Mouse (Mus musculus): ENCODE data around the gene Gm884. TPM values are rescaled to one million over a fixed set of nuclear protein-coding genes. Genes with fewer than 3 reads are reported as not detected.
A peak's percentile ranks its signal among the peaks of the same experiment; 100 is the strongest.

Gm884 gene
- polyA plus RNA-seq, 1 experiment: not detected

DNA sequence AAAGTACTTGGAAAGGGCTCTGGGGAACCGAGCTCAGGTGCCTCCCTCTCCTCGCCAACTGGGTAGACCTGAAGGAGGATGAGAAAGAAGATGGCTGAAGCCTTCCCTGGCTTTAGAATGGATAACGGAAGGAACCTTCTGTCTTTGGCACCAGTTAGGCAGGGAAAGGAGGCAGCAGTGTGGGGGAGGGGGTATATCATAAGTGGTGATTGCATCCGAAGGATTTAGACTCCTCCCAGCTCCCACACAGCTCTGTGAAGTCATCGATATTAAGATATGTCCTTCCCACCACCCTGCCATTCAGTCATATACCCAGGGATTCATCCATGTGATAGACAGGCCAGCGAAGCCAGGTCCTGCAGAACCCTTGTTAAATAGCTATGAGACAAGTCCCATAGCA, 30.5 kb upstream of the Gm884 start:
- Histone ChIP-seq H3K4me3 (replicated peaks; ENCODE audit: extremely low read depth, low read depth, low read length) (no peak overlapping the region), H3K4me1 (ENCODE audit: control insufficient read depth, insufficient read depth, low read length) (peaks cover 3% of the 10 kb centered on the region; the same call in 1 of the 2 replicates)
- no peak for DNase-seq
- TF ChIP-seq POLR2A (IDR thresholded peaks at IDR 0.05; ENCODE audit: borderline replicate concordance, extremely low read depth, low read depth, low read length) (no peak), CTCF (IDR thresholded peaks at IDR 0.05; ENCODE audit: insufficient read depth, low read length) (no peak)
- 77% methylated on average over 6 of the region's 6 CpGs for WGBS

DNA sequence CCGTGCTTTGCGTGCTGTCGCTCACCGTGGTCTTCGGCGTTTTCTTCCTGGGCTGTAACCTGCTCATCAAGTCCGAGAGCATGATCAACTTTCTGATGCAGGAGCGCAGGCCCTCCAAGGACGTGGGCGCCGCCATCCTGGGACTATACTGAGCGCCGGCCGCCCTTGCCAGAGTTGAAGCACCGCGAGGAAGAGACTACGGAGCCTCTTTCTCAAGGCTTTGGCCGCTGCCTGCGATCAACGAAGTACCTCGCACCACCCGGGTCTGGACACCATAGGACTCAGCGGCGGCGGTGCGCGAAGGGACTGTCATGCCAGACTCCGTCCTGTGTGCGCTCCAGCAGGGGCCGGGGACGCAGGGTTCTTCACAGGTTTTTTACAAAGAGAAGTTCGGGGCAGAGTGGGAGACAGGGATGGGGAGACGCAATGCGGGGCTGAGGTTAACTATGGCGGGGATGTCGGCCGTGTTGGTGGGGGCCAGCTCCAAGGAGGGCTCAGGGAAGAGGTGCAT, 29.1 kb upstream of the Gm884 start:
- Histone ChIP-seq H3K4me3 (replicated peaks; ENCODE audit: extremely low read depth, low read depth, low read length) (peak overlapping the region; percentile 39), H3K4me1 (ENCODE audit: control insufficient read depth, insufficient read depth, low read length) (peaks cover 3% of the 10 kb centered on the region; the same call in 1 of the 2 replicates)
- no peak for DNase-seq
- TF ChIP-seq POLR2A (IDR thresholded peaks at IDR 0.05; ENCODE audit: borderline replicate concordance, extremely low read depth, low read depth, low read length) (no peak), CTCF (IDR thresholded peaks at IDR 0.05; ENCODE audit: insufficient read depth, low read length) (no peak)
- WGBS: 4% methylated on average over 37 of the region's 37 CpGs

DNA sequence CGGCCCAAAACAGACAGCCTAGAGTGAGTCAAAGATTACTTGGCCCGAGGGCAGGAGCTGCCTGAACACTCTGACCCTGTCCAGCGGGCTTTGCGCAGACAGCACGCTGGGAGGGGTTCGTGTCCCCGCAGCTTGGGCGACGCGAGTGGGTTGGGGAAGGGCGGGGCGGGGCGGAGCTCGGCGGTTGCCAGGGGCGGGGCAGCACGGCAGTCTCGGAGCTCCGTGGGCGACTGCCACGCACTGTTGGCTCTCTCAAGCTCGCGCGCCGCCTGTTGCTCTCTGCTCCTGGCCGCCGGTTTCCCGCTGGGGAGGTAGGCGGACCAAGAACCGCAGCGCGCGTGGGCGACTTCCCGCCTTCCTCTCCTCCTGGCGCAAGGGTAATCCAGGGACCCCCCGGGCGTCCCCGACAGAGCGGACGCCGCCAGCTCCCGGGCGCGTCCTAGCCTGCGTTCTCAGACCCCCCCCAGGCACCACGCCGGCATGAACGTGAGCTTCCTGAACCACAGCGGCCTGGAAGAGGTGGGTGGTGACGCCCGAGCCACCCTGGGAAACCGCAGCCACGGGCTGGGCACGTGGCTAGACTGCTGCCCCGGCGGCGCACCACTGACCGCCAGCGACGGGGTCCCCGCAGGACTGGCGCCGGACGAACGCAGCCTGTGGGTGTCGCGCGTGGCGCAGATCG, 28.5 kb upstream of the Gm884 start, which contains the start of gene Rprml:
Gene Rprml (plus strand): TSS at position 270 of the 682 bp plus-strand sequence.
- Histone ChIP-seq H3K4me3 (replicated peaks; ENCODE audit: extremely low read depth, low read depth, low read length) (peak within 1 kb of the TSS; percentile 39), H3K4me1 (ENCODE audit: control insufficient read depth, insufficient read depth, low read length) (peaks cover 3% of the 10 kb centered on the region; the same call in 1 of the 2 replicates)
- no peak for TF ChIP-seq CTCF (IDR thresholded peaks at IDR 0.05; ENCODE audit: insufficient read depth, low read length)
- TF ChIP-seq POLR2A (IDR thresholded peaks at IDR 0.05; ENCODE audit: borderline replicate concordance, extremely low read depth, low read depth, low read length): no peak
- WGBS: 1% methylated on average over 71 of the region's 71 CpGs
- no peak for DNase-seq

DNA sequence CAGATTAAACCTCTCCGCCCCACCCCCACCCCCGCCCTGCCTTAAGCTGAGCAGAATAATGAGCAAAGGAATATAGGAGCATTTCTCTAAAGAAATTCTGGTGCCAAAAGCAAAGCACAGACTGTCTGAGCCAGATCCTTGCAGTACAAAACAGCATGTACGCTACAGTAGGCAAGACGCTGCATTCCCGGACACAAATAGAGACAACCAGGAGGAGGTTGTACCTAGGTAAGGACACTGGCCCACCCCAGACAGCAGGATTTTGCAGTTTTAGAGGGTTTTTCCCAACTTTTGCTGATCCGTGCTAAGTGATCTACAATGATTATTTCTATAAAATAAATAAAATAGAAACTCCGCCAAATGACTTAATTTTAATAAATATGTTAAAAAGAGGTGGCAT, 27.7 kb upstream of the Gm884 start:
- Histone ChIP-seq H3K4me3 (replicated peaks; ENCODE audit: extremely low read depth, low read depth, low read length) (no peak overlapping the region), H3K4me1 (ENCODE audit: control insufficient read depth, insufficient read depth, low read length) (peaks cover 3% of the 10 kb centered on the region; the same call in 1 of the 2 replicates)
- no peak for DNase-seq
- WGBS: 26% methylated on average over 7 of the region's 7 CpGs
- TF ChIP-seq CTCF (IDR thresholded peaks at IDR 0.05; ENCODE audit: insufficient read depth, low read length) (no peak), POLR2A (IDR thresholded peaks at IDR 0.05; ENCODE audit: borderline replicate concordance, extremely low read depth, low read depth, low read length) (no peak)

GRCm38 (mm10) chr11:103647921-103648620, 27.1 kb upstream of the Gm884 start:
- Histone ChIP-seq H3K4me3 (replicated peaks; ENCODE audit: extremely low read depth, low read depth, low read length) (no peak overlapping the region), H3K4me1 (ENCODE audit: control insufficient read depth, insufficient read depth, low read length) (peaks cover 3% of the 10 kb centered on the region; the same call in 1 of the 2 replicates)
- WGBS: 14% methylated on average over 11 of the region's 11 CpGs
- no peak for DNase-seq
- TF ChIP-seq CTCF (IDR thresholded peaks at IDR 0.05; ENCODE audit: insufficient read depth, low read length) (no peak), POLR2A (IDR thresholded peaks at IDR 0.05; ENCODE audit: borderline replicate concordance, extremely low read depth, low read depth, low read length) (no peak)

GRCm38 (mm10) chr11:103646301-103646700, 25.4 kb upstream of the Gm884 start:
- Histone ChIP-seq H3K4me3 (replicated peaks; ENCODE audit: extremely low read depth, low read depth, low read length) (no peak overlapping the region), H3K4me1 (ENCODE audit: control insufficient read depth, insufficient read depth, low read length) (peaks cover 3% of the 10 kb centered on the region; the same call in 1 of the 2 replicates)
- TF ChIP-seq CTCF (IDR thresholded peaks at IDR 0.05; ENCODE audit: insufficient read depth, low read length): no peak
- no peak for TF ChIP-seq POLR2A (IDR thresholded peaks at IDR 0.05; ENCODE audit: borderline replicate concordance, extremely low read depth, low read depth, low read length)
- DNase-seq: no peak
- WGBS: 80% methylated on average over 6 of the region's 6 CpGs

DNA sequence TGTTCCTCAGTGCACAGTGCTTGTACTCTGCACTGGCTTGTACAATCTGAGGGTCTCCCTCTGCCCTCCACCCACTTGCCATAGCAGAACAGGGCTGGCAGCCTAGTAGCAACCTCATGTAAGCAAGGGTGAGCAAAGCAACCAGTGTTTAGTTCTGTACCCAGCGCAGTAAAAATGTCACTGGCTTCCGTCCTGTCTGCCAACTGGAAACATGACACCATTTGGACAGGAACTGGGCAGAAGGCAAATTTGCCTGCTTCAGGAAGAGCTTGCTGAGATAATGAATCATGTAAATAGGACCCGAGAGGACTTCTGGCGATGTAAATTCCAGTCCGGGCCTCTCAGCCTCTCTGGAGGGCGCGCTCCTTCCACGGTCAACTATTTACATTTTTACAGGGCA, 24.8 kb upstream of the Gm884 start:
- peaks cover 3% of the 10 kb centered on the region; the same call in 1 of the 2 replicates for H3K4me1 ChIP-seq (ENCODE audit: control insufficient read depth, insufficient read depth, low read length)
- no peak for DNase-seq
- WGBS: 34% methylated on average over 8 of the region's 8 CpGs
- no peak for TF ChIP-seq POLR2A (IDR thresholded peaks at IDR 0.05; ENCODE audit: borderline replicate concordance, extremely low read depth, low read depth, low read length)
- TF ChIP-seq CTCF (IDR thresholded peaks at IDR 0.05; ENCODE audit: insufficient read depth, low read length): no peak
- H3K4me3 ChIP-seq (replicated peaks; ENCODE audit: extremely low read depth, low read depth, low read length): no peak overlapping the region

DNA sequence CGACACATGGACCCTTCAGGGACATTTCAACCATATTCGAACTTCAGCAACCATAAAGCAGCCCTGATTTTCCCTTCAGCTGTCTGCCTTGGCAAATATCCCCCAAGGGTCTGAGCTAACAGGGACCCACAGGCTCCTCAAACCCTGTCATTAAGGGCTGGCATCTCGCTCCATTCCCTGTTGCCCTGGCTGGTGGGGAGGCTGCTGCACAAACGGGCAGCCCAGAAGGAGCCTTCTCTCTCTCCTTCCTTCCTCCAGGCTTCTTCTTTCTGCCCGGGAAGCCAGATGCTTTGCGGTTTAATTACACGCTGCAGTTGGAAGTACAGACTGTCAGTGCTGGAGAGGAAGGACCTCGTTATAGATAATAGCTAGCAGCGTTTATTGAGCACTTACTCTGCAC, 22.3 kb upstream of the Gm884 start:
- H3K4me3 ChIP-seq (replicated peaks; ENCODE audit: extremely low read depth, low read depth, low read length): no peak overlapping the region
- no peak for DNase-seq
- TF ChIP-seq CTCF (IDR thresholded peaks at IDR 0.05; ENCODE audit: insufficient read depth, low read length) (no peak), POLR2A (IDR thresholded peaks at IDR 0.05; ENCODE audit: borderline replicate concordance, extremely low read depth, low read depth, low read length) (no peak)
- WGBS: 70% methylated on average over 9 of the region's 9 CpGs
- H3K4me1 ChIP-seq (ENCODE audit: control insufficient read depth, insufficient read depth, low read length): no peaks in the 10 kb centered on the region

- 3% methylated on average over 10 of the region's 10 CpGs for WGBS
- no peaks in the 10 kb centered on the region for H3K4me1 ChIP-seq (ENCODE audit: control insufficient read depth, insufficient read depth, low read length)
- no peak for TF ChIP-seq POLR2A (IDR thresholded peaks at IDR 0.05; ENCODE audit: borderline replicate concordance, extremely low read depth, low read depth, low read length)
- peak; percentile 99 for TF ChIP-seq CTCF (IDR thresholded peaks at IDR 0.05; ENCODE audit: insufficient read depth, low read length)
- peak; percentile 36 for DNase-seq
- no peak overlapping the region for H3K4me3 ChIP-seq (replicated peaks; ENCODE audit: extremely low read depth, low read depth, low read length)
Observed at GRCm38 (mm10) chr11:103639407-103639946, 18.5 kb upstream of the Gm884 start.

Data from lung, adult 2 months (tissue).